Mouse (Mus musculus) left cerebral cortex, adult 9 months (tissue): ENCODE measurements around the gene Arid5a.

Experiments
- DNase-seq, 2 experiments: peaks; one replicate each; pipeline ENCODE4 v3.0.0; 2022; ENCODE audit warnings: low spot score in 2 of 2

The Arid5a gene

GRCm38 (mm10) chr1:36325900-36326321, 18.4 kb downstream of the Arid5a start:
- no peak for DNase-seq

DNA sequence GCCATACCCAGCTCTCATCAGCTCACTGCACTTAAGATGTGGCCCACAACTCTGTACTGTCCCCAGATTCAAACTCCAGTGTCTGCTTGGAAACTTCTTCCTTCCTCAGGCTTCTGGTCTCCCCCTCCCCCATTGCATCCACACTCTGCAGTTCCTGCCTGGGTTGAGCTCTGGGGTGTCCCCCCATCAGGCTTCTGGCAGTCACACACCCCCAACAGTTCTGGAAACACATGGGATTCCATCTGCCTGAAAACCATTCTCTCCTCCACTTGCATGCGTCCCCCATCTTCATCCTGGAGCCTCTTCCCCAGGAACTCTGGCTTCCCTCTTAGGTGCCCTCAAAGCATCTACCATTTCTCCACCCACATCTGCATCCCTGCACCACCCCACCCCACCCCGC, 19.3 kb downstream of the Arid5a start:
- DNase-seq: no peak

DNA sequence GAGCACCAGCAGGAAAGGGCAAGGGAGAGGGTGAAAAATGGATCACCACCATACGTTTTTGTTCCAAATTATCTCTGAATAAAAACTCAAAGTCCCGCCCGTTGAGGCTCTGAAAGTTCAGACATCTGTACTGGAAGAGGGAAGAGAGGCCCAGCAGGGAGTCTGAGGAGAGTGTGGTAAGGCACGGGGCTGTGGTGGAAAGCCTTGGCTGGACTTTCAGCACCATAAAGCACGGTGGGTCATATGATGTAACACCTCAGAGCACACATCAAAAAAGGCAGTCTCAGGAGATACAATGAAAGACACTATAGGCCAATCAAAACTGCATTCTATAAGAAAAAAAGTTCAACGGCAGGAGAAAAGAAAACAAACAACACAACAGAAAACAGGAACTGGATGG, 24.2 kb downstream of the Arid5a start:
- no peak for DNase-seq

DNA sequence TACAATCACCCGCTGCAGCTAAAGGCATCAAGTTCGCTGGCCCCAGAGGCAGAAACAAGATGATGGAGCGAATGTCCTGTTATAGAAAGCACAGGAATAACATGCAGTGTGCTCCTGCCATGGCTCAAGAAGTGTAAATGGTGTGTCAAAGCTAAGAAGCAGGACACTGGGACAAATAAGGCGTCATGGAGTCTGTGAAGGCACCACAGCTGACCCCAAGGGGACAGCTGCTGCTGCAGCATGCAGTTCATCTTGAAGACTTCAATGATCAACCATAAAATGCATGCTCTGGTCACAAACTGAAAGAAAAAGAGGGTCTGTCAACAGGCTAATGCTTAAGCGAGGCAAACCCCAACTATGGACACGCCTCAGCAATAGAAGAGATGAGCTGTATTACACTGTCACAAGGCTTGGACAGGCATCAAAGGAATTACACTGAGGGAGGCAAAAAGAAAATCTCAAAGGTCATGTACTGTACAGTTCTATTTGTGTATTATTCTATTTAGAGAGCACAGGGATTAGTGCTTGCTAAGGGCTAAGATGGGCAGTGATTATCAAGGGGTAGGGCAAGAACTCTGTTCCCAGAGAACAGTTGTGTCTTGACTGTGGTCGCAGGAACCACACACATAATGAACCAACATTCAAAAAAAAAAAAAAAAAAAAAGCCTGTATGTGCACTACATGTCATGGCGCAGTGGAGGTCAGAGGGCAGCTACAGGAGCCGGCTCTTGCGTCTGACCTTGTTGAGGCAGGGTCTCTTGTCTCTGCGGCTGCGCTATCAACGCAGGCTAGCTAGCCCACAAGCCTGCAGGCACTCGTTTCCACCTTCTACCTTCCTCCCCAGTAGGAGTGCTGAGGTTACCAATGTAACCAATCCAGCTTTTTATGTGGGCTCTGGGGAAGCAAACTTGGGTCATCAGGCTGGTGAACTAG, 25.7 kb downstream of the Arid5a start:
- no peak for DNase-seq

DNA sequence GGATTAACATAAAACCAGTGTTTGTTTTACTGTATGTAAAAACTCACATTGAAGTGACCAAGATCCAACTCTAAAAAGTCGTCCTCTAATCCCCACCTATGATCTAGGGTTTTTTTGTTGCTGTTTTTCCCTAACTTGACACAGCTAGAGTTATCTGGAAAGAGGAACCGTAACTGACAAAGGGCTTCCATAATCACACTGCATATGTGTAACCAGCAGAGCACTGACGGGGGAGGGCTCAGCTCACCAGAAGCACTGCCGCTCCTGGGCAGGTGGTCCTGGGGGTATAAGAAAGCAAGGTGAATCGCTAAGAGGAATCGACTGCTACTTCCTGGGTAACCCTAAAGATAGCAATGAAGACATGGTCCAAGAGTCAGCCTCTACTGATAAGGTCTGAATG, 35.0 kb downstream of the Arid5a start:
- no peak for DNase-seq

DNA sequence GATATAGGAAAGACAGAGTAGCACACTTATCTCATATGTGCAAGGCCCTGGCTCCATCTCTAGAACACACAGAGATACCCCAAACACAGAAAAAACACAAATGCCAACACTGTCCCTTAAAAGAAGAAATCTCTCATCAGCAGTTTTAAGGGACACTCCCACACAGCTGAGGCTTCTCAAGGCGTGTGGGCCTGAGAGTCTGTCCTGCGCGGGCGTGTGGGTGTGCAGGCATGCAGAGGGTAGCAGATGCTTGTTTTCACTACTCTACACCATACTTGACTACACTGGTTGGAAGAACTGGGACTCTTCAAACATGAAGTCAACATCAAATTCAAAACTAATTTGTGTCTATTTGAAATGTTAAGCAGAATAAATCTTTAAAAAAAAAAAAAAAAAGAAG, 44.8 kb downstream of the Arid5a start:
- DNase-seq: peak; percentile 20 to 66

GRCm38 (mm10) chr1:36356955-36357695, 49.6 kb downstream of the Arid5a start:
- DNase-seq: no peak

GRCm38 (mm10) chr1:36367698-36368097, 60.2 kb downstream of the Arid5a start:
- no peak for DNase-seq

- no peak for DNase-seq
Observed at GRCm38 (mm10) chr1:36368112-36368968, 60.8 kb downstream of the Arid5a start.

- DNase-seq: peak in 1 of 2 experiments; percentile 80
Observed at GRCm38 (mm10) chr1:36368969-36369645, 61.6 kb downstream of the Arid5a start, which contains the start of gene Kansl3. Gene Kansl3, minus strand, starts transcription at chr1:36369181.

- DNase-seq: no peak
Observed at GRCm38 (mm10) chr1:36370918-36371317, 63.4 kb downstream of the Arid5a start.

- DNase-seq: no peak
Observed at GRCm38 (mm10) chr1:36371934-36372845, 64.7 kb downstream of the Arid5a start, which contains the start of gene Fer1l5. Gene Fer1l5, plus strand, starts transcription at chr1:36372291.
